Mouse (Mus musculus) heart, embryonic 16.5 days (tissue): ENCODE measurements around the gene Cks1b. TPM values are rescaled to one million over a fixed set of nuclear protein-coding genes. Genes with fewer than 3 reads are reported as not detected.

Experiments used
- ATAC-seq: fragments of 200-750 bp; cut with Nextera tagmentation; replicated peaks from 2 replicates; pipeline ENCODE4 v1.8.0; 2017; ENCODE audit warnings: moderate number of reproducible peaks; ENCODE audit not compliant: insufficient read depth, low FRiP score; ENCODE audit errors: extremely low read depth
- H3K27ac ChIP-seq: fragments of 300-500 bp; sonication (generic); 2 replicates; pipeline ENCODE4 v1.5.1; 2014; ENCODE audit warnings: mild to moderate bottlenecking, low read length, control low read depth, moderate library complexity
- H3K27me3 ChIP-seq: fragments of 300-500 bp; sonication (generic); 2 replicates; pipeline ENCODE4 v1.6.1; 2014; ENCODE audit warnings: low read length, mixed read lengths; ENCODE audit not compliant: control insufficient read depth, insufficient read depth
- H3K36me3 ChIP-seq: fragments of 300-500 bp; sonication (generic); 2 replicates; pipeline ENCODE4 v1.6.1; 2014; ENCODE audit not compliant: control insufficient read depth, insufficient read depth
- H3K4me1 ChIP-seq: fragments of 300-500 bp; sonication (generic); 2 replicates; pipeline ENCODE4 v1.6.1; 2014; ENCODE audit warnings: low read length, mixed read lengths; ENCODE audit not compliant: control insufficient read depth, insufficient read depth
- H3K4me2 ChIP-seq: fragments of 300-500 bp; sonication (generic); 2 replicates; pipeline ENCODE4 v1.6.1; 2014; ENCODE audit warnings: low read depth, mild to moderate bottlenecking, control low read depth, low read length
- H3K4me3 ChIP-seq: fragments of 300-500 bp; sonication (generic); 2 replicates; pipeline ENCODE4 v1.5.1; 2014; ENCODE audit warnings: mild to moderate bottlenecking, control low read depth, low read length
- H3K9ac ChIP-seq: fragments of 300-500 bp; sonication (generic); 2 replicates; pipeline ENCODE4 v1.6.1; 2014; ENCODE audit warnings: low read length, control low read depth
- H3K9me3 ChIP-seq: fragments of 300-500 bp; sonication (generic); replicated peaks from 2 replicates; pipeline ENCODE4 v1.6.1; 2016; ENCODE audit warnings: low read length; ENCODE audit not compliant: control insufficient read depth
- WGBS: fragments of 180-500 bp; shearing (Covaris S2); extraction: QIAGEN DNeasy Blood & Tissue Kit; methylation state at CpG from one replicate; pipeline ENCODE4 v1.1.7; 2014; 5-methylcytosine and 5-hydroxymethylcytosine counted together
- polyA plus RNA-seq: library from polyadenylated mRNA; unstranded; fragments of >200 nt; fragmentation: Nextera tagmentation; extraction: Ambion mirVana; gene quantifications from 2 replicates; pipeline ENCODE4 v1.2.1, GENCODE M21; 2015

Cks1b gene
- polyA plus RNA-seq, 1 experiment from 2014 or later, result 304 TPM

GRCm38 (mm10) chr3:89381233-89381632 is 37.0 kb downstream of the Cks1b start:
- peaks cover 3% of the 10 kb centered on the region; the same call in 1 of the 2 replicates for H3K4me1 ChIP-seq
- H3K4me3 ChIP-seq, result no peak overlapping the region
- H3K27ac ChIP-seq, result no peak overlapping the region
- H3K9ac ChIP-seq, result no peak overlapping the region
- WGBS, result 84% methylated on average over 11 of the region's 11 CpGs
- H3K4me2 ChIP-seq, result no peak overlapping the region
- no peaks in the 10 kb centered on the region for H3K27me3 ChIP-seq
- peaks cover 9% of the 10 kb centered on the region; the same call in 1 of the 2 replicates for H3K36me3 ChIP-seq
- no peaks in the 10 kb centered on the region for H3K9me3 ChIP-seq
- no peak for ATAC-seq

- Histone ChIP-seq H3K9me3 (no peaks in the 10 kb centered on the region), H3K9ac (no peak overlapping the region), H3K4me2 (no peak overlapping the region), H3K27me3 (no peaks in the 10 kb centered on the region), H3K4me1 (peaks cover 3% of the 10 kb centered on the region; the same call in 1 of the 2 replicates), H3K36me3 (peaks cover 9% of the 10 kb centered on the region; the same call in 1 of the 2 replicates), H3K27ac (no peak overlapping the region), H3K4me3 (no peak overlapping the region)
- WGBS, result 91% methylated on average over 18 of the region's 18 CpGs
- ATAC-seq, result no peak
These were observed 37.5 kb downstream of the Cks1b start for GRCm38 (mm10) chr3:89380711-89381110.

GRCm38 (mm10) chr3:89380291-89380690 is 37.9 kb downstream of the Cks1b start:
- Histone ChIP-seq H3K9ac (no peak overlapping the region), H3K4me3 (no peak overlapping the region), H3K4me2 (no peak overlapping the region), H3K4me1 (peaks cover 3% of the 10 kb centered on the region; the same call in 1 of the 2 replicates), H3K9me3 (no peaks in the 10 kb centered on the region), H3K36me3 (peaks cover 9% of the 10 kb centered on the region; the same call in 1 of the 2 replicates), H3K27ac (no peak overlapping the region), H3K27me3 (no peaks in the 10 kb centered on the region)
- no peak for ATAC-seq
- WGBS, result 94% methylated on average over 14 of the region's 14 CpGs

- Histone ChIP-seq H3K36me3 (peaks cover 9% of the 10 kb centered on the region; the same call in 1 of the 2 replicates), H3K27me3 (no peaks in the 10 kb centered on the region), H3K4me1 (peaks cover 3% of the 10 kb centered on the region; the same call in 1 of the 2 replicates), H3K4me3 (no peak overlapping the region), H3K9ac (no peak overlapping the region), H3K27ac (no peak overlapping the region), H3K9me3 (no peaks in the 10 kb centered on the region), H3K4me2 (no peak overlapping the region)
- 83% methylated on average over 31 of the region's 31 CpGs for WGBS
- no peak for ATAC-seq
These were observed 38.6 kb downstream of the Cks1b start for GRCm38 (mm10) chr3:89379388-89380131.

GRCm38 (mm10) chr3:89378394-89379067 is 39.7 kb downstream of the Cks1b start:
- Histone ChIP-seq H3K9me3 (no peaks in the 10 kb centered on the region), H3K27me3 (no peaks in the 10 kb centered on the region), H3K9ac (peak overlapping the region; percentile 77), H3K4me2 (peak overlapping the region; percentile 72), H3K4me1 (peaks cover 3% of the 10 kb centered on the region; the same call in 1 of the 2 replicates), H3K36me3 (peaks cover 9% of the 10 kb centered on the region; the same call in 1 of the 2 replicates), H3K27ac (no peak overlapping the region), H3K4me3 (peak overlapping the region; percentile 57)
- 3% methylated on average over 29 of the region's 29 CpGs for WGBS
- peak; percentile 84 for ATAC-seq

- Histone ChIP-seq H3K9ac (no peak overlapping the region), H3K27me3 (no peaks in the 10 kb centered on the region), H3K36me3 (peaks cover 9% of the 10 kb centered on the region; the same call in 1 of the 2 replicates), H3K4me1 (peaks cover 3% of the 10 kb centered on the region; the same call in 1 of the 2 replicates), H3K4me2 (peak overlapping the region; percentile 72; the same call in 1 of the 2 replicates), H3K27ac (no peak overlapping the region), H3K4me3 (no peak overlapping the region; the same call in 1 of the 2 replicates), H3K9me3 (no peaks in the 10 kb centered on the region)
- no peak for ATAC-seq
- WGBS, result 70% methylated on average over 4 of the region's 4 CpGs
These were observed 40.4 kb downstream of the Cks1b start for GRCm38 (mm10) chr3:89377831-89378230.

GRCm38 (mm10) chr3:89373581-89374231 is 44.5 kb downstream of the Cks1b start:
- Histone ChIP-seq H3K9me3 (peaks cover 2% of the 10 kb centered on the region; the same call in 1 of the 2 replicates), H3K4me2 (no peak overlapping the region), H3K9ac (no peak overlapping the region), H3K27ac (no peak overlapping the region), H3K4me1 (peaks cover under 1% of the 10 kb centered on the region; the same call in 1 of the 2 replicates), H3K27me3 (no peaks in the 10 kb centered on the region), H3K36me3 (no peaks in the 10 kb centered on the region), H3K4me3 (no peak overlapping the region)
- 41% methylated on average over 5 of the region's 5 CpGs for WGBS
- no peak for ATAC-seq

GRCm38 (mm10) chr3:89367338-89367737 is 50.8 kb downstream of the Cks1b start:
- H3K27me3 ChIP-seq, result no peaks in the 10 kb centered on the region
- H3K4me2 ChIP-seq, result no peak overlapping the region
- 51% methylated on average over 11 of the region's 11 CpGs for WGBS
- no peak for ATAC-seq
- H3K4me3 ChIP-seq, result no peak overlapping the region
- H3K4me1 ChIP-seq, result no peaks in the 10 kb centered on the region
- no peaks in the 10 kb centered on the region for H3K36me3 ChIP-seq
- no peak overlapping the region for H3K27ac ChIP-seq
- no peak overlapping the region for H3K9ac ChIP-seq
- peaks cover 2% of the 10 kb centered on the region; the same call in 1 of the 2 replicates for H3K9me3 ChIP-seq
